Mouse (Mus musculus): ENCODE results near the gene Gsta3.
A peak's percentile ranks its signal among the peaks of the same experiment; 100 is the strongest.
"Not testable (repeated sequence)": the region's sequence is repeated elsewhere in the genome, so short reads cannot be mapped to it uniquely, and the experiment has no call there.

Gsta3 gene

GRCm38 (mm10) chr1:21239911-21240898 is at the start of gene Gsta3:
Gene Gsta3, plus strand, starts transcription at chr1:21240589.
- DNase-seq (ENCODE audit: low read depth, low spot score): no peak

- no peak for DNase-seq (ENCODE audit: low read depth, low spot score)
Measured at GRCm38 (mm10) chr1:21206241-21206640, 34.1 kb upstream of the Gsta3 start.

- not testable (repeated sequence) for DNase-seq (ENCODE audit: low read depth, low spot score)
Measured at GRCm38 (mm10) chr1:21213537-21213936, 26.9 kb upstream of the Gsta3 start.

- not testable (repeated sequence) for DNase-seq (ENCODE audit: low read depth, low spot score)
Measured at GRCm38 (mm10) chr1:21213991-21214692, 26.2 kb upstream of the Gsta3 start.

DNA sequence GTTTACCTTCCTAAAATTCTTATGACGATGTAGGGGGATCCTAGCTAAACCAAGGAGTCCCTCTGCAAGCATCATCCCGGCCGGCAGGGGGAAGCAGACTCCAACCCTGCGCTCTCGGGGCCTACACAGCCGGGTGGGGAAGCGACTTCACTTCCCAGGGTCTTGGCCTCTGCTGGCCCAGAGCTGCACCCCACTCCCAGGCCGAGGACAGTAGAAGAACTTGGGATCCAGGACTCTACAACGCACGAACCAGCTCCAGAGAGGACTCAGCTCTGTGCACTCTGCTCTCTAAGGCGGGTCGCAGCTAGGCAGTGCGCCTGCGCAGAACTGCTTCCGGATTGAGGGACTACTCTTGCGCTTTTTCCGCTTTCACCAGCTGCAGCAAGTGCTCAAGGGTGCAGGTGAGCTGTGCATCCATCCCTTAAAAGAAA is 21.9 kb upstream of the Gsta3 start, which contains the start of gene Tmem14a:
Gene Tmem14a (plus strand): TSS at position 87 of the 431 bp plus-strand sequence.
- DNase-seq (ENCODE audit: low read depth, low spot score): peak; percentile 79

GRCm38 (mm10) chr1:21227756-21228395 is 12.5 kb upstream of the Gsta3 start:
- no peak for DNase-seq (ENCODE audit: low read depth, low spot score)

DNA sequence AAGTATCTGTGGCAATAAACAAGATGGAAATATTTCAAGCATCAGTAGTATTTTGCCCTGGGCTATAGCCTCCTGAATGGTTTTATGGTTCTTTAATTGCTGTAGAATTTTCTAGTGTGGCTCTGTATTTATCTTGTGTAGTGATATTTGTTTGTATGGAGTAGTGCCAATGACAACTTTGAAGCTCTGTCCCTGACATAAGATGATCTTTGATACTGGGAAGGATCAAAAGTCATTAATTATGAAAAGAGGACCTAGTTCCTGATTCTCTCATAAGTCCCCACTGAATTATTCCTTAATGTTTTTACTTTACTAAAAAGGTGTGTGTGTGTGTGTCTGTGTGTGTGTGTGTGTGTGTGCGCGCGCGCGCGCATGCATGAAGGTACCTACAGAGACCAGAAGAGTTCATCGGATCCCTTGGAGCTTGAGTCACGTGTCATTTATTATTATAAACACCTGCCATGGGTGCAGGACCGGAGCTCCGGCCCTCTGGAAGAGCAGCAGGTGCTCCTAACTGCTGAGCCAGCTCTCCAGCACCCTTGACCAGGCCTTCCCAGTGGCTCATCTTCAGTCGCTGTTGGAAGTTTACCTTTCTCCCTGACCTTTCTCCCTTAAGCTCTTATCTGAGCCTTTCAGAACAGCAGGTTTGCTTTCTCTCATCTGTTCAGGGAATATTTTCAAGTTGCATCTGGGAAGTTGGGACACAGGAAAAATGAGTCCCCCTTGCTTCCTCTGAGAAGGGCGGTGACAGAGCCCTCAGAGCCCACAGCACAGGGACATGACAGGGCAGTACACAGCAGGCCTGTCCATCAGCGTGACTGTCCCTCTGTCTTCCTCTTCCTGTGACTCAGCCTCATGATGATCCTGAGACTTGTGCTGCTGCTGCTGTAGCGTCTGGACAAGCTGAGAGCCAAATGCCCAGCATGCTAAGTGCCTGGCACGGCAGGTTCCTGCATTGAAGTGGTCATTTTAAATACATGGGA is 11.4 kb upstream of the Gsta3 start:
- not testable (repeated sequence) for DNase-seq (ENCODE audit: low read depth, low spot score)

DNA sequence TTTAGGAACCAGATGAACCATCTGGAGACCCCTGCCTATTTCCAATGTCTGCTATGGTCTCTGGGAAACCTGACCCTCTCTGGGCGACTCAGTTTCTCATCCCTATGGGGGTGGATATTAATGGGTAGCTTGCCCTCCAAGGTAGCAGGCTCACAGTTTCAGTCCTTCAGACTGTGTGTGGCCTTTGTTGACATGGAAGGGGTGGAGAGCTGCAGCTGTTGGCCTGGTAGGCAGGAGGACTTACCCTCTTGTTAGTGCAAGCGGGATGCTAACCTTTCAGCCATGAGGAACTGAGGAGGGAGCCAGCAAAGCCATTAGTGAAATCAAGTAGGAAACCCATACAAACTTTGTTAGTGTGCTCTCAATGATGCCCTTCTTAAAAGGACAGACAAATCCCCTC is 10.0 kb upstream of the Gsta3 start:
- no peak for DNase-seq (ENCODE audit: low read depth, low spot score)

- DNase-seq (ENCODE audit: low read depth, low spot score): peak; percentile 49
Measured at GRCm38 (mm10) chr1:21231744-21232464, 8.5 kb upstream of the Gsta3 start.

- DNase-seq (ENCODE audit: low read depth, low spot score): no peak
Measured at GRCm38 (mm10) chr1:21232516-21232915, 7.9 kb upstream of the Gsta3 start.

DNA sequence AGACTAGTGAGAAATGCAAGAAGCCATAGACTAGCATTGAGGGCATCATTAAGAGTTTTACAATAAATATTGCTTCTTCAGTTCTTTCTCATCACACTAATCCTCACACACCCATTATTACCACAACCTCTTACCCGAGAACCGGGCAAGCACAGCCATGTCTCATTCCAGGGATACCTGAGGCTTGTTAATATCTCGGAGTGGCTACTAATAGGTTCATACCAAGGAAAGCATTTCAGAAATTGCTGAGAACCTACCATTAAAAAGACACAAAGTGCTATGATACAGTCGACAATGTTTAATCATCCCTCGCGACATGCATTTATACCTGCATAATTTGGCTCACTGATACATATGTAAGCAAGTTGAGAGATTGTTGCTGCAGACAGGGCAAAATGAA is 5.0 kb upstream of the Gsta3 start:
- no peak for DNase-seq (ENCODE audit: low read depth, low spot score)

DNA sequence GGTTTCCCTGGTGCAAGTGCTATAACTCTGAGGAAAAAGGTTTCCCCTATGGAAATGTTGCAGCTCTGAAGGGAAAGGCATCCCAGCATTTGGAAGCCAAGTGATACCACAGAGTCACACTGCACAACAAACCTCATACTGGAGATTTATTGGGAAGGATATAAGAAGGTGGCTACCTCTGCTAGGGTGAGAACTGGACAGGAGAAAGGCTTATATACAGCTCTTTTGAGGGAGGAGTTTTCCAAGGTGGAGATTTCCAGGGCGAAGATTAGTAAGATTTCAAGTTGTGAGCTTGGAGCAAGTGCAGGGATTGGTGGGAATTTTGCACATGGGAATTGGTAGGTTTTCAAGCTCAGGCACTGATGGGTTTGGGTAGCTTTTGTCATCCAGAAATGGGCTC is 707 bp downstream of the Gsta3 start:
- DNase-seq (ENCODE audit: low read depth, low spot score): no peak

- no peak for DNase-seq (ENCODE audit: low read depth, low spot score)
Measured at GRCm38 (mm10) chr1:21244290-21244960, 4.0 kb downstream of the Gsta3 start.

DNA sequence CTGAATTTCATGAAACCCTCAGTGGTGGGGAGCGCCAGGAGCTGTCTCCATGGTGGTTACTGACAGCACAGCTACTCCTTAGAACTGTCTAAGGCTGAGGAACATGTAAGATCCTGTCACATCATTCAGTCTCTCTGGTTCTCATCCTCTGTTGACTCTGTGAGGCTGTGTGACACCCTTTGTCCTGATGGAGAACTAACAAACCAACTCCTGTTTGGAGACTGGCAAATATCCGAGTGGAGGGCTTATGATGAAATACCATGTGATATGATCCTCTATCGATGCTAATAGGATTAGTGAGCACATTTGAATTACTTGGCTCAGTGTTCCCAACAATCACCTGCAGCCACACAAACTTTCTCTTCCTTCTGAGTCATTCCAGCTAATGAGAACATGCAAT is 5.7 kb downstream of the Gsta3 start:
- no peak for DNase-seq (ENCODE audit: low read depth, low spot score)

- DNase-seq (ENCODE audit: low read depth, low spot score): no peak
Measured at GRCm38 (mm10) chr1:21247896-21248295, 7.5 kb downstream of the Gsta3 start.

DNA sequence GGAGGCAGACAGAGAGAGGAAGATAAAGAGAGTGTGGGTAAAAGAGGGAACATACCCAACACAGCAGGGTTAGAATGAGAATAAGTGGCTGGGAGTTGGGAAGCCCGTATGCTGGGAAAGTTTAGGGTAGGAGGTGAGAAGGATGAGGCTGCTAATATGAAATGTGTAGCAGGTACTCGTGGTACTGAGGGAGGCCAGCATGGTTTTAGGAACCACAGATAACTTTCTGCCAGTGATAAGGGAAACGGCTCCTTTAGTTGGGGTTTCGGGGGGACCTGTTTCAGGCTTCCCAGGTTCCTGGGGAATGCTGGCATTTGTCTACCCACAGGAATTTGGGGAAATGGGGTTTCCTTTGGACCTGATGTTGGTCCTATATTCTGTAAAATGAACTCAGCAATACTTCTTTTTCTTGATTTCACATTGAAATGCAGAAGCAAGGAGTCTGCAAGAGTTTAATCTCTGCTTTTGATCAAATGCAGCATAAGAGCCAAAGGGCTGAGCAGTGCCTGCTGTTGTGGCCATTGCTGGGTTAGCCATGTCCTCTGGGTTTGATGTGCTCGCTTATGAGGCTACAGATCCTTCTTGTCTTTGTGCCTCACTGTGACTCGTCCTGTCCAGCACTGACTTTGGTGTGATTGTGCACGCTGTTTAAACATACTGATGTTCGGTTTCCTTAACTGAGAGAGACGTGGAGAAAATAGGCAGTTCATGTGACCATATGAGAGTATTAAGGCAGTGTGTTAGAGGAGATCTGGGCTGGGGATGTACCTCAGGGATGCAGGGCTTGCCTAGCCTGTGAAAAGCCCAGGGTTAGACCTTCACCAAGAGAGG is 8.4 kb downstream of the Gsta3 start:
- no peak for DNase-seq (ENCODE audit: low read depth, low spot score)

GRCm38 (mm10) chr1:21251661-21252060 is 11.3 kb downstream of the Gsta3 start:
- DNase-seq (ENCODE audit: low read depth, low spot score): no peak

DNA sequence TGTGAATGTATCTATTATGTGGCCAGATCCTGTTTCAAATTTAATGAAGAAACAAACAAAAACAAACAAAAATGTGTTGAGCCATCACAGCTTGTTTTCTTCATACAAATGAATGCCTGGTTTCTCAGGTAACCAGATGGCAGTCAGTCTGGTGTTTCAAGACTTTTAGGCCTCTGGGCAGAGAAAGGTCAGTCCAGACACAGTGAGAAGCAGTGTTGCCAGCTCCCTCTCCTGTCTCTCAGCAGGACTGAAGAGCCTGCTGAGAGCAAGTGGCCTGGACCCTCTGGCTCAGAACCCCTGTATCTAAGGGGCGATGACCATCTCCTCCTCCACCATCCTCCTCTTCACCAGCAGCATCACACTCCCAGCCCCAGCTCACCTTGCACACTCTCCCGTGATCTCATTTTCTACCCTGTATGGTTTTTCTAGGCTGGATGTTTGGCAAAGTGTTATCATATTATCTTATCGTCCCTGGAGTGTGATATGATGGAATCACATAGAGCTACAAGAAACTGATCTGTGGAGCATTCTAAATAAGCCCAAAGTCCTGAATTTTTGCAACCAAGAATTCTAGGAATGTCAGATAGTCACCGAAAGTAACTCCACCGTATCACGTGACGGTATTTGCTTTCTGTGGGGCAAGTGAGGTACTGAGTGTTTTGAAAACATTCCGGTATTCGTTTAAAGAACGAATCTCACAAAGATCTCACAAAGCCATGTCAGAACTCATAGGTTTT is 12.3 kb downstream of the Gsta3 start:
- DNase-seq (ENCODE audit: low read depth, low spot score): no peak

Data from skeletal muscle tissue, adult 2 months (tissue).